In genomic region chr11:60306834-60307233, GRCm38 (mm10) we compare ENCODE assay signal across 8 mouse cellular contexts. TPM values are rescaled to one million over a fixed set of nuclear protein-coding genes. Genes with fewer than 3 reads are reported as not detected.
A peak's percentile ranks its signal among the peaks of the same experiment; 100 is the strongest.
DNase-seq lines count a peak whose midpoint lies in the region; ATAC-seq and TF ChIP-seq lines count a peak whose summit lies in the region.

No protein-coding gene starts in this region.

- H3K4me3 ChIP-seq in midbrain, embryonic 14.5 days (replicated peaks; ENCODE audit: low read depth, low read length) = no peak overlapping the region
- no peak overlapping the region for H3K4me3 ChIP-seq in midbrain, embryonic 16.5 days (ENCODE audit: low read depth, low read length)
- H3K4me3 ChIP-seq in forebrain, embryonic 13.5 days = no peak overlapping the region
- no peak overlapping the region for H3K4me3 ChIP-seq in lung, embryonic 14.5 days (ENCODE audit: low read depth, low read length)

- H3K36me3 ChIP-seq in midbrain, embryonic 14.5 days (ENCODE audit: control insufficient read depth, insufficient read depth, low read length) = no peaks in the 10 kb centered on the region
- H3K36me3 ChIP-seq in midbrain, embryonic 16.5 days (ENCODE audit: control insufficient read depth, insufficient read depth, low read length) = no peaks in the 10 kb centered on the region
- no peaks in the 10 kb centered on the region for H3K36me3 ChIP-seq in forebrain, embryonic 13.5 days (ENCODE audit: poor library complexity, severe bottlenecking)
- no peaks in the 10 kb centered on the region for H3K36me3 ChIP-seq in lung, embryonic 14.5 days (ENCODE audit: insufficient read depth)

- DNase-seq in cerebellum, postnatal 25 days = peak; percentile 39 to 68
- peak; percentile 64 for DNase-seq in midbrain, embryonic 14.5 days
- peak; percentile 70 for DNase-seq in lung, embryonic 14.5 days
- DNase-seq in spleen, postnatal 4 days (ENCODE audit: low spot score in 2 of 2) = peak; percentile 66 to 79
- DNase-seq in ovary, postnatal 10 days (ENCODE audit: low spot score) = no peak

- no peaks in the 10 kb centered on the region for H3K9me3 ChIP-seq in midbrain, embryonic 14.5 days (ENCODE audit: control insufficient read depth, low read length)
- H3K9me3 ChIP-seq in midbrain, embryonic 16.5 days (replicated peaks; ENCODE audit: control insufficient read depth, low read length, poor library complexity, severe bottlenecking) = no peaks in the 10 kb centered on the region
- H3K9me3 ChIP-seq in forebrain, embryonic 13.5 days (replicated peaks) = no peaks in the 10 kb centered on the region
- no peaks in the 10 kb centered on the region for H3K9me3 ChIP-seq in lung, embryonic 14.5 days (ENCODE audit: low read depth, low read length)

- 59% methylated on average over 4 of the region's 4 CpGs for WGBS in midbrain, embryonic 14.5 days
- WGBS in midbrain, embryonic 16.5 days = 59% methylated on average over 4 of the region's 4 CpGs
- WGBS in forebrain, embryonic 13.5 days = 61% methylated on average over 4 of the region's 4 CpGs
- WGBS in lung, embryonic 14.5 days = 64% methylated on average over 4 of the region's 4 CpGs

- no peak overlapping the region for H3K27ac ChIP-seq in midbrain, embryonic 14.5 days (replicated peaks; ENCODE audit: low read depth, low read length)
- no peak overlapping the region for H3K27ac ChIP-seq in midbrain, embryonic 16.5 days (ENCODE audit: low read length)
- H3K27ac ChIP-seq in forebrain, embryonic 13.5 days = 0 out of 2 replicates have a peak overlapping the region, but pooled peaks have one; percentile 1
- peak overlapping the region; percentile 88; the same call in 1 of the 2 replicates for H3K27ac ChIP-seq in lung, embryonic 14.5 days (ENCODE audit: low read depth)

- no peak for ATAC-seq in cerebellum, adult (ENCODE audit: insufficient number of reproducible peaks, low FRiP score, low TSS enrichment)
- ATAC-seq in midbrain, embryonic 14.5 days (ENCODE audit: low FRiP score, low TSS enrichment) = no peak
- no peak for ATAC-seq in midbrain, embryonic 16.5 days
- ATAC-seq in forebrain, embryonic 13.5 days = no peak
- no peak for ATAC-seq in lung, embryonic 14.5 days (ENCODE audit: insufficient read depth)

- TF ChIP-seq CTCF in lung, embryonic 14.5 days (IDR thresholded peaks at IDR 0.05; ENCODE audit: low read depth) = peak; percentile 73

- peaks cover 33% of the 10 kb centered on the region for H3K4me1 ChIP-seq in midbrain, embryonic 14.5 days (ENCODE audit: control insufficient read depth, insufficient read depth, low read length)
- H3K4me1 ChIP-seq in midbrain, embryonic 16.5 days (ENCODE audit: control insufficient read depth, insufficient read depth, low read length) = peaks cover 38% of the 10 kb centered on the region
- H3K4me1 ChIP-seq in forebrain, embryonic 13.5 days = peaks cover 77% of the 10 kb centered on the region
- H3K4me1 ChIP-seq in lung, embryonic 14.5 days (ENCODE audit: insufficient read depth) = peaks cover 30% of the 10 kb centered on the region

- no peak overlapping the region for H3K4me2 ChIP-seq in midbrain, embryonic 14.5 days (ENCODE audit: low read length)
- no peak overlapping the region for H3K4me2 ChIP-seq in midbrain, embryonic 16.5 days (ENCODE audit: low read length)
- no peak overlapping the region for H3K4me2 ChIP-seq in forebrain, embryonic 13.5 days
- no peak overlapping the region for H3K4me2 ChIP-seq in lung, embryonic 14.5 days

- H3K27me3 ChIP-seq in midbrain, embryonic 14.5 days (ENCODE audit: control insufficient read depth, insufficient read depth, low read length) = no peaks in the 10 kb centered on the region
- no peaks in the 10 kb centered on the region for H3K27me3 ChIP-seq in midbrain, embryonic 16.5 days (ENCODE audit: control insufficient read depth, insufficient read depth, low read depth, low read length)
- no peaks in the 10 kb centered on the region for H3K27me3 ChIP-seq in forebrain, embryonic 13.5 days
- no peaks in the 10 kb centered on the region for H3K27me3 ChIP-seq in lung, embryonic 14.5 days (ENCODE audit: insufficient read depth, low read length)

- no peak overlapping the region for H3K9ac ChIP-seq in midbrain, embryonic 14.5 days (replicated peaks; ENCODE audit: low read length)
- no peak overlapping the region for H3K9ac ChIP-seq in midbrain, embryonic 16.5 days (ENCODE audit: low read depth, low read length)
- no peak overlapping the region for H3K9ac ChIP-seq in forebrain, embryonic 13.5 days
- no peak overlapping the region for H3K9ac ChIP-seq in lung, embryonic 14.5 days

RNA-seq across cellular contexts. Expression of gene Tom1l2, which starts 45.9 kb away (rescaled TPM):
- polyA plus RNA-seq in midbrain, embryonic 14.5 days (2014; fragmentation: Nextera tagmentation; extraction: Ambion mirVana) = 48.5 and 50.9 TPM in 2 replicates
- polyA plus RNA-seq in midbrain, embryonic 16.5 days (2015; fragmentation: Nextera tagmentation; extraction: Ambion mirVana) = 66.4 and 74.6 TPM in 2 replicates
- polyA plus RNA-seq in forebrain, embryonic 13.5 days (2015; fragmentation: Nextera tagmentation; extraction: Ambion mirVana) = 29.7 and 35.3 TPM in 2 replicates
- 19.8 and 20.6 TPM in 2 replicates for polyA plus RNA-seq in lung, embryonic 14.5 days (2014; fragmentation: Nextera tagmentation; extraction: Ambion mirVana)

RNA-seq across cellular contexts. Expression of gene Drc3, which starts 46.3 kb away (rescaled TPM):
- 5.3 and 6.1 TPM in 2 replicates for polyA plus RNA-seq in midbrain, embryonic 14.5 days (2014; fragmentation: Nextera tagmentation; extraction: Ambion mirVana)
- 6.6 and 7.1 TPM in 2 replicates for polyA plus RNA-seq in midbrain, embryonic 16.5 days (2015; fragmentation: Nextera tagmentation; extraction: Ambion mirVana)
- 3.1 and 5.8 TPM in 2 replicates for polyA plus RNA-seq in forebrain, embryonic 13.5 days (2015; fragmentation: Nextera tagmentation; extraction: Ambion mirVana)
- 2.8 and 3.4 TPM in 2 replicates for polyA plus RNA-seq in lung, embryonic 14.5 days (2014; fragmentation: Nextera tagmentation; extraction: Ambion mirVana)

Comparison
In these comparisons a context has a peak if more than half of its experiments do, and no peak if none do; other contexts are left out.
1. H3K27ac ChIP-seq: peak in forebrain, embryonic 13.5 days (single experiment) and lung, embryonic 14.5 days (single experiment); none in midbrain, embryonic 14.5 days (single experiment) and midbrain, embryonic 16.5 days (single experiment).